Mouse (Mus musculus) right cerebral cortex, postnatal 14 days (tissue): ENCODE results near the gene Sumo2.
"Not testable (repeated sequence)": the region's sequence is repeated elsewhere in the genome, so short reads cannot be mapped to it uniquely, and the experiment has no call there.

Experiments
- DNase-seq: peaks from one replicate; pipeline ENCODE4 v3.0.0; 2022

The Sumo2 gene

DNA sequence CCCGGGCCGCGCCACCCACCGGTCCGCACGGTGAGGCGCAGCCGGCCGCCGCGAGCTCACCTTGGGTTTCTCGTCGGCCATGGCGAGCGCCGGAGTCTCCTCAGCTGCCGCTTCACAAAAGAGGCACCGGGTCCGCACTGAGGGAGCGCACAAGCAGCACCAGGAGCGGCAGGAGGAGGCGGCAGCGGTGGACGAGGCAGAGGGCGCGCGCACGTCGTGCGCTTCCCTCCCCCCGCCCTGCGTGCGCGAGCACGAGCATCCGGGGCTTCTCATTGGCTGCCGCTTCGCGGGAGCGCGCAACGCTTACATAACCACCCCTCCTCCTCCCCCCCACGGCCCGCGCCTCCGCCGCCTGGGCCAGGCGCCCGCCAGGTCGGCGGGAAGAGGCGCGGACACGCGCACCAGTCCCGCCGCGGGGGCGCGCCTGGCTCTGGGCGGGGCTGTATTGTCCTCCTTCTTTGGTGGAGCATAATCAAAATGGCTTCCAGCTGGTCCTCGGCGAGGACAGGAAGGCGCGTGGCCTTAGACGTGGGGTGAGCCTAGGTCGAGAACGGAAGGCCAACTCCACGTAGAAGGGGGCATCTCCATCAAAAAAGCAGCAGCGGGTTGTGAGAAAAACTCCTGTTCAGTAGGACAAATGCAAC lies at the start of gene Sumo2:
Gene Sumo2 (minus strand): TSS at position 239 of the 644 bp plus-strand sequence.
- peak; percentile 98 for DNase-seq

DNA sequence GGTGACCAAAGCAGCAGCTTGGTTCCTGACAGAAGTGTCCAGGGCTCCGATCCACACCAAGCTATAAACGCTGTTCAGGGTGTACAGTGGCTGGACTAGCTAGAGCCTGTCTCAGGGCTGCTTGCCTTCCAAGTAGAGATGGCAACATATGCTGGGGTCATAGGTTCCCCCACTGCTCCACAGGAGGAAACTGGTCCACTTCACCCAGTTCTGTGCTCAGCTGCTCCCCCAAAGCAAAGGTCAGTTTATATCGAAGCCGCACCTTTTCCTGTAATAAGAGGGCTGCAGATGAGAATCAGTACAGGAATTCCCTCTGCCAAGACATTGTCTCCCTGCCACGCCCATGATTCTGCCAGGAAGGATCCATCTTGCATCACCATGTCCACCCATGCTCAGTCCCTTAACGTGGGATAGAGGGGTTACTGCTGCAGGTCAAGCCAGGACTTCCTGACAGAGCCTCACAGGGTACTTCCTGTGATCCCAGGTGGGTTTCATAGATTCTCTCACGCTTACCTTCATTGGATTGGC lies 49.6 kb upstream of the Sumo2 start:
- DNase-seq = no peak

GRCm38 (mm10) chr11:115584376-115585073 lies 48.4 kb upstream of the Sumo2 start:
- no peak for DNase-seq

DNA sequence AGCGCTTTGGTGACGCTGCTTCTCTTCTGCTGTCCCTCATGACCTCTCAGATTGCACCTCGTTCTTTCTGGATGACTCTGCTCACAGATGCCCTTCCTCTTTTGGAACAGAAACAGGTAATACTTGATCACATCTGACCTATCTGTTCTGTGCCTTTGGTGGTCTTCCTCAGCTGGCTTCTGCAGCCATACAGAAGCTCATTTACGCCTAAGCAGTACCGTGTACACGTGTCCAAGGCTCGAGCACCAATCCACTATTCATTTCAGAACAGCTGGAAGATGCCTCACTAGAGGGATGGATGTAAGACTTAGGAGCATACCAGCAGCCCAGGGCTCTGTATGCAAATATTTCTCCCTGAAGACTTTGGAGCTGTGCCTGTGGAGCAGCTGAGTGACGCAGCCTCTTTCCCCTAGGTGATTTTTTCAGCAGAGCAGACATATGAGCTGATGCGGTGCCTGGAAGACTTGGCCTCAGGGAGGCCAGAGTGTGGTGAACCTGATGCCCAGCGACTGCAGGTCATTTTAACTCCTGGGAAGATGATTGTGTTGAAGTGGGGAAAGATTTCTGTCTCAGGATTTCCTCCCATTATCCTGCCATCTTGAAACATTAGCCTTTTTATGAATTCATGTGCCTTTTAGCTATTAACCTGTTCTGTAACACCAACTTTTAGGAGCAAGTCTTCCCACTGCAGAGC lies 47.0 kb upstream of the Sumo2 start:
- no peak for DNase-seq

- DNase-seq = no peak
Observed at GRCm38 (mm10) chr11:115579080-115579479, 43.0 kb upstream of the Sumo2 start.

DNA sequence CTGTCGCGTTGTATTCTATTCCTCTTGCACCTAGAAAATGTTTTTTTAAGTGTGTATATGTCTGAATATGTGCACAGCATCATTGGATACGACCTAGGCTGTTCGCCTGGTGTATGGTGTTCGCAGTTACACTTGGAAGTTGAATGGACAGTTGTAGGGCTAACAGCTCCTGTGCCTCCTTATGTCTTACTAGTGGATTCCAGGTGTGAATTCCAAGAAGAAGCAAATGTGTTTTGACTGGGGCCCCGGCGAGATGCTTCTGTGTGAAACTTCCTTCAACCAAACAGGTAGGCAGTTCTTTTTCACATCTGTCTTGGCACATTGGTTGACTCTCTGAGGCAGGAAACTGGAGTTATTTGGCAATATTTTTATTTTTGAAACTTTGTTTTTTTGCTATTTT lies 28.9 kb upstream of the Sumo2 start:
- no peak for DNase-seq

GRCm38 (mm10) chr11:115564064-115564809 lies 28.2 kb upstream of the Sumo2 start, which contains the start of gene Nup85:
TSS of gene Nup85 (plus strand) at chr11:115564434.
- peak; percentile 99 for DNase-seq

- DNase-seq = no peak
Observed at GRCm38 (mm10) chr11:115563406-115563805, 27.3 kb upstream of the Sumo2 start.

DNA sequence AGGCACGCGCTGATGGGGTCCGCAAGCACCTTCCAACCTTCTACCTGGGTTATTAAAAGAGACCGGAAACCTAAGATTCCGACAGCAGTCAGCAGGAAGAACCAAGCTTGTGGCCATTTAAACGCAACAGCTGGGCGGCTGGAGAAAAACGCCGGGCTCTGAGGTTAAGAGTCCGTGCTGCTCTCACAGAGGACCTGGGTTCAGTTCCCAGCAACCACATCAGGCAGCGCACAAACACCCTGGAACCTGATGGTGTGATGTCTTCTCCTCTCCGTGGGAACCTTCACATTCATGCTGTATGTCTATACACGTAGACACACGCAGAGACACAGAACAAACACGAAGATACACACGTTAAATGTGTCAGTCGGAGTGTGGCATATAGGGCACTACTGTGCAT lies 19.6 kb upstream of the Sumo2 start:
- DNase-seq = no peak

DNA sequence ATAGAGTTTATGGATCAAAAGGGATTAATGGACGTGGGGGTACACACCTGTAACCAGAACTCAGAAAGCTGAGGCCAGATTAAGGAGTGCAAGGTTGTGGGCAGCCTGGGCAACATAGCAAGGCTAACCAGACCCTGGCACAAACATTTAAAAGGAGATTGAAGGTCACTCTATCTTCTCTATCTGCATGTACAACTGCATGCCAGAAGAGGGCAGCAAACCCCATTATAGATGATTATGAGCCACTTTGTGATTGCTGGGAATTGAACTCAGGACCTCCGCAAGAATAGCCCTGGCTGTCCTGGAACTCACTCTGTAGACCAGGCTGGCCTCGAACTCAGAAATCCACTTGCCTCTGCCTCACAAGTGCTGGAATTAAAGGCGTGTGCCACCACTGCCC lies 16.7 kb upstream of the Sumo2 start:
- DNase-seq = no peak

- no peak for DNase-seq
Observed at GRCm38 (mm10) chr11:115543571-115543970, 7.5 kb upstream of the Sumo2 start.

GRCm38 (mm10) chr11:115538045-115538444 lies 2.0 kb upstream of the Sumo2 start:
- no peak for DNase-seq

DNA sequence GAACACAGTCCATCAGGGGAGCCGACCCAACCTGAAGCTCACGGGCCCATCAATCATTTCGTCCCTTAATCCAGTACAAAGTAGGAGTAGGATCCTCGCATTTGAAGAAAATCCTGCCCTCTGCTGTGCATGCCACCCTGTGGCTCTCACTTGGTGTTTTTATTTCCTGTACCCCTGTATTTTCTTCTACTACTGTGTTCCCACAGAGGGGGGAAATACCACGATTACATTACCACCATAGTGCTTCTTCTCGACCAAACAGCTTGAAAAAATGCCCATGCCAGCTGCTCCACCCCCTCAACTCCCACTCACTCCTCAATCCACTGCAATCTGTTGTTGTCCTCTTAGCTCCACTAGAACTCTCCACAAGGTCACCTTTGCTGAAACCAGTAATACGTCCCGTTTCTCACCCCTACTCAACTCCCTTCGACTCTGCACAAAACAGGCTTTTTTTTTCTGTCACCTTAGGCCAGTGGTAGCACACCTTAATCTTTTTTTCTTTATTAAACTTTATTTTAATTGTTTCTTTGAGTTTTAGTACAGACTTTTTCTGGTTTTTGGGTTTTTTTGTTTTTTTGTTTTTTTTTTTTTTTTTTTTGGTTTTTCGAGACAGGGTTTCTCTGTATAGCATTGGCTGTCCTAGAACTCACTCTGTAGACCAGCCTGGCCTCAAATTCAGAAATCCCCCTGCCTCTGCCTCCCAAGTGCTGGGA lies 936 bp upstream of the Sumo2 start:
- DNase-seq = no peak

GRCm38 (mm10) chr11:115535401-115536037 lies 557 bp downstream of the Sumo2 start:
- peak; percentile 65 for DNase-seq

DNA sequence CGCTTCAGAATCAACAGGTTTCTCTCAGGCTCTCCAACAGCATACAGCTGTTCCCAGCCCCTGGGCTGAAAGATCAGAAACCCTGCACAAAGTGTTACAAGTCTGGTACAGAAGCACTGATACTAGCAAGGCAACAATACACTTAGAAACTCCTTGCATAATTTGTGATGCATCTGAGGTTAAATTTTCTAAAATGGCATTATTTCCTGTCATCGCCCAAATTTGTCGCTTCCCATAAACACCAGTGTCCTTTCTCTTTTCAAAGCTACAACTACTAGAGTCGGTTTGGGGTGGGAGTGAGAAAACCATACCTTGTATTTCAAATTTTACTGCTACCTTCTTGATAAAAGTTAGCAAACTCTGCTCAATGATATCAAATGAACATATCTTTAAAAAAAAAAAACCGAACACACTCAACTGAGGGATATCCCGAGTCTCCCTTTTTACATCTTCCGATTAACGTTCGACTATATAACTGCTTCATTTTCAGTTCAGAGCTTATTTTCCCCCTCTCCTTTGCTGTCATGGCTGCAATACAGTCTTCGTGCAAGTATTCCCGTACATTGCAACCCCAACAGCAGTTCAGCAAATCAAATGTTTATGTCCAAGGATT lies 1.2 kb downstream of the Sumo2 start:
- no peak for DNase-seq

DNA sequence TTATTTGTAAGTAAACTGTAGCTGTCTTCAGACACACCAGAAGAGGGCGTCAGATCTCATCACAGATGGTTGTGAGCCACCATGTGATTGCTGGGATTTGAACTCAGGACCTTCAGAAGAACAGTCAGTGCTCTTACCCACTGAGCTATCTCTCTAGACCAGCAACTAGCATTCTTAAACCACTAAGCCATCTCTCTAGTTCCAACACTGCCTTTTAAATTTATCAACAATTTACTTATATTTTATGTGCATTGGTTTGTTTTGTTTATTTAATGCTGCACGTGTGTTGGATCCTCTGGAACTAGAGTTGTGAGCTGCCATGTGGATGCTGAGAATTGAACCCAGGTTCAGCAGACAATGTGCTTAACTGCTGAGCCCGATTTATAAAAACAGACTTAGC lies 9.6 kb downstream of the Sumo2 start:
- DNase-seq = not testable (repeated sequence)

GRCm38 (mm10) chr11:115522703-115523102 lies 13.4 kb downstream of the Sumo2 start:
- DNase-seq = no peak

- no peak for DNase-seq
Observed at GRCm38 (mm10) chr11:115522238-115522637, 13.8 kb downstream of the Sumo2 start.

- no peak for DNase-seq
Observed at GRCm38 (mm10) chr11:115521080-115521479, 15.0 kb downstream of the Sumo2 start.

GRCm38 (mm10) chr11:115520218-115520617 lies 15.9 kb downstream of the Sumo2 start:
- no peak for DNase-seq

DNA sequence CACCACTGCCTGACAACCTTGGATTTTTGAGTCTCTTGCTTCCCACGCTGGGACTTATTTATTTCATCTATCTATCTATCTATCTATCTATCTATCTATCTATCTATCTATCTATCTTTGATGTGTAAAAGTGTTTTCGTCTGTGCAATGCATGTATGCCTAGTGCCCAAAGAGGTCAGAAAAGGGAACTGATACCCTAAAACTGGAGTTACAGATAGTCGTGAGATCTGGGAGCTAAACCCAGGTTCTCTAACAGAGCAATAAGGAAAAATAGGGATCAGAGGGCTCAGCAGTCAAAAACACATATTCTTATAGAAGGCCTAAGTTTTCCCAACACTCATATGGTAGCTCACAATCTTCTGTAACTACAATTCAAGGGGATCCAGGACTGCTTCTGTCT lies 16.5 kb downstream of the Sumo2 start:
- DNase-seq = no peak
